Mouse (Mus musculus) hindbrain, postnatal 0 days (tissue): ENCODE data around the gene Kcnj12. TPM values are rescaled to one million over a fixed set of nuclear protein-coding genes. Genes with fewer than 3 reads are reported as not detected.

Experiments
- ATAC-seq: fragments of 200-750 bp; cut with Nextera tagmentation; 2 replicates; pipeline ENCODE4 v1.8.0; 2017; ENCODE audit warnings: mild to moderate bottlenecking, moderate TSS enrichment, moderate library complexity
- DNase-seq: peaks from one replicate; pipeline ENCODE4 v3.0.0-alpha.2; 2015; ENCODE audit warnings: low spot score
- H3K27ac ChIP-seq: fragments of 300-500 bp; sonication (generic); 2 replicates; pipeline ENCODE4 v1.5.1; 2014; ENCODE audit warnings: mild to moderate bottlenecking
- H3K27me3 ChIP-seq: fragments of 300-500 bp; sonication (generic); 2 replicates; pipeline ENCODE4 v1.6.1; 2014; ENCODE audit warnings: low read length, mixed read lengths; ENCODE audit not compliant: insufficient read depth
- H3K36me3 ChIP-seq: fragments of 300-500 bp; sonication (generic); 2 replicates; pipeline ENCODE4 v1.6.1; 2014; ENCODE audit warnings: low read length, mixed read lengths; ENCODE audit not compliant: insufficient read depth
- H3K4me1 ChIP-seq: fragments of 300-500 bp; sonication (generic); 2 replicates; pipeline ENCODE4 v1.6.1; 2014; ENCODE audit warnings: antibody characterized with exemption, low read length, mixed read lengths; ENCODE audit not compliant: insufficient read depth
- H3K4me2 ChIP-seq: fragments of 300-500 bp; sonication (generic); 2 replicates; pipeline ENCODE4 v1.6.1; 2014; ENCODE audit warnings: low read depth, mild to moderate bottlenecking, low read length, moderate library complexity, mixed read lengths
- H3K4me3 ChIP-seq: fragments of 300-500 bp; sonication (generic); 2 replicates; pipeline ENCODE4 v1.5.1; 2014; ENCODE audit warnings: low read length
- H3K9ac ChIP-seq: fragments of 300-500 bp; sonication (generic); replicated peaks from 2 replicates; pipeline ENCODE4 v1.6.1; 2014; ENCODE audit warnings: mild to moderate bottlenecking, low read length, moderate library complexity, mixed read lengths
- H3K9me3 ChIP-seq: fragments of 300-500 bp; sonication (generic); 2 replicates; pipeline ENCODE4 v1.6.1; 2016; ENCODE audit warnings: low read length, mixed read lengths
- CTCF ChIP-seq: IDR thresholded peaks from 2 replicates; pipeline ENCODE4 v1.5.1; 2016; ENCODE audit warnings: antibody characterized with exemption, control low read depth, low read depth
- WGBS: fragments of 180-500 bp; shearing (Covaris S2); extraction: QIAGEN DNeasy Blood & Tissue Kit; methylation state at CpG from one replicate; pipeline ENCODE4 v1.1.7; 2014; 5-methylcytosine and 5-hydroxymethylcytosine counted together
- polyA plus RNA-seq: library from polyadenylated mRNA; unstranded; fragments of >200 nt; fragmentation: Nextera tagmentation; extraction: Ambion mirVana; gene quantifications from 2 replicates; pipeline ENCODE4 v1.2.1, GENCODE M21; 2015
- total RNA-seq: library from RNA; depleted of rRNA; stranded (reverse); fragments of >200 nt; gene quantifications from 2 replicates; pipeline ENCODE4 v1.2.3, GENCODE M21; 2014

Kcnj12 gene
- total and polyA plus RNA-seq, 2 experiments from 2014 or later = 3.3 to 16.0 TPM

DNA sequence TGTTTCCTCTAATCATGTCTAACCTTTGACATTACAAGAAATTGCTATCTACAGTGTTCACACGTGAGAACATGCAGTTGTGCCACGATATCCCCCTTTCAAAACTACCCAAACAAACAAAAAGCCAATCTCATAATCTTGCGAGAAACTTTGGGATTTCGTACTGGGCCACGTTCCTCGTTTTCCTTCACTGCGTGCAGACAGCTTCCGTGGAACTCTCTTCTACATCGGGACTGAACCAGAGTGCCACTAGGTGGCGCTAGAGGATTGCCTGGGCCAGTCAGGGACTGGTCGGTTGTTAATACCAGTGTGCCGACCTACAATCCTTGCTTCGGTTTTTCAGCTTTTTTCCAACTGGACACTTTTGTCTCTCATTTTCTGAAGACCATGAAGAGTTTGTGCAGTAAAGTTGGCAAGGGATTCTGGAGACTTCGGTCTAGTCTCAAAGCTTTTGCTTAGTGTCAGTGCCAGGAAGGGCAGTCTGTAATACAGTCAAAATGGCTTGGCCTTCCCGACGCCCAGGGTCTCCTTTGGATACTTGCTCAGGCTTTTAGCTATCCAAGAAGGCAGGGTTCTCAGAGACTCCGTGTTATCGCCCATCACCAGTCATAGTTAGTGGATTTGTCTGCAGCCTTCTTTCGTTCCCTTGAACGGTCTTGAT is 82.0 kb downstream of the Kcnj12 start:
- H3K4me3 ChIP-seq = no peak overlapping the region
- DNase-seq = peak; percentile 96
- TF ChIP-seq CTCF = peak; percentile 99
- peak; percentile 96 for ATAC-seq
- H3K9ac ChIP-seq = no peak overlapping the region
- no peaks in the 10 kb centered on the region for H3K4me1 ChIP-seq
- 0 out of 2 replicates have a peak overlapping the region, but pooled peaks have one; percentile 6 for H3K4me2 ChIP-seq
- no peaks in the 10 kb centered on the region for H3K9me3 ChIP-seq
- no peak overlapping the region for H3K27ac ChIP-seq
- H3K27me3 ChIP-seq = no peaks in the 10 kb centered on the region
- H3K36me3 ChIP-seq = no peaks in the 10 kb centered on the region
- 12% methylated on average over 20 of the region's 20 CpGs for WGBS

DNA sequence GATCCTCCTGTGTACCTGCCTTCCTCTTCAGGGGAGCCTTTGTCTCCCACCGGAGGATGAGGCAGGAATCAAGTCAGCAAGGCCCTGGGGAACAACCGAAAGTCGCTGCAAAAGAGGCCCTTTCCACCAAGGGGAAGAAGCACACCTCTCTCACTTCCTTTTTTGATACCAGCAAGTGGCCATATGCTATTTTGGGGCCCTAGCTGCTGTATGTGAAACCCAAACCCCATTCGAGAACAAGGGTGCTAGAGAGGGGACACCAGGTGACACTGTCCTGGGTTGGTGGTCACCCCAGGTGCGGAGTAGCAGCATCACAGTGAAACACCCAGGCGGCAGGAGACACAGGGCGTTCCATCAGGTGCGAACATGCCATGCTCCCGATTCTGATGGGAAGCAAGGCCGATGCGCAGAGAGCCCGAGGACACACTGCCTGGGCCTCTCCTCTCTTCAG is 86.6 kb downstream of the Kcnj12 start:
- H3K4me2 ChIP-seq = no peak overlapping the region
- no peaks in the 10 kb centered on the region for H3K4me1 ChIP-seq
- no peak overlapping the region for H3K4me3 ChIP-seq
- no peak overlapping the region for H3K27ac ChIP-seq
- TF ChIP-seq CTCF = no peak
- H3K9ac ChIP-seq = no peak overlapping the region
- no peaks in the 10 kb centered on the region for H3K9me3 ChIP-seq
- ATAC-seq = no peak
- no peaks in the 10 kb centered on the region for H3K27me3 ChIP-seq
- DNase-seq = no peak
- no peaks in the 10 kb centered on the region for H3K36me3 ChIP-seq
- WGBS = 84% methylated on average over 12 of the region's 12 CpGs

DNA sequence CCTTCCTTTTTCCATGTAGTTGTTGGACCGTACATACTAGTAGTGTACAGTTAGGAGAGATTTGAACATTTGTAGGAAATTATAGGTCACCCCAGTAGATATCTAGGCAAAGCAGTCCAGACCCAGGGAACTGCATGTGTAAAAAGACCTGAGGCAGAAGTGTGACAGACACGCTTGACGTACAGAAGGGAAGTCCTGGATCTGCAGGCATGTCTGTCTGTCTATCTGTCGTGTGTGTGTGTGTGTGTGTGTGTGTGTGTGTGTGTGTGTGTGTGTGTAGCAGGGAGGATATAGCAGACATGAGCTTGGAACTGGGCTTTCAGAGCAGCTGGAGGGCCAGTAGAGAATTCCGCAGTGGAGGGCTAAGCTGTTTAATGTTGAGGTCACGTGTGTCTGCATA is 87.3 kb downstream of the Kcnj12 start:
- Histone ChIP-seq H3K4me1 (no peaks in the 10 kb centered on the region), H3K9me3 (no peaks in the 10 kb centered on the region), H3K9ac (no peak overlapping the region), H3K27me3 (no peaks in the 10 kb centered on the region), H3K4me2 (no peak overlapping the region), H3K27ac (no peak overlapping the region), H3K36me3 (no peaks in the 10 kb centered on the region), H3K4me3 (no peak overlapping the region)
- whole genome bisulfite sequencing = 85% methylated on average over 6 of the region's 6 CpGs
- DNase-seq (no peak), ATAC-seq (no peak)
- TF ChIP-seq CTCF = no peak

DNA sequence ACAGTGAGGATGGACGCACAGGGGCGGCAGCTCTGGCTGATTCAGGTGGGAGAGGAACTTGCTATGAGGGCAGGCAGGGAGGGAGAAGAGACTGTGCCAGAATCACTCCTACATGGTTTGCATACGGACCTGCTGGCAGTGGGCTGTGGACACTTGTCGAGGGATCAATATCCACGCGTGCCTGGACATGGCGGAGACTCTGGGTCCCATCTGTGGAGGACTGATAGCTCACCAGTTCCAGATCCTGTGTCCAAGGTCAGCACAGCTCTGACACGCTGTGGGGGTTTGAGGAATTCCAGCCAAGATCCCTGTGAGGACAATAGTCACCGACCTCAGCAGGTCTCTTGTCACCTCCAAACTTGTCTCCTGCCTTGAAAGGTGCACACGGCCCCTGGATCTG is 87.7 kb downstream of the Kcnj12 start:
- WGBS = 67% methylated on average over 10 of the region's 10 CpGs
- no peak overlapping the region for H3K27ac ChIP-seq
- H3K9me3 ChIP-seq = no peaks in the 10 kb centered on the region
- no peaks in the 10 kb centered on the region for H3K4me1 ChIP-seq
- H3K27me3 ChIP-seq = no peaks in the 10 kb centered on the region
- no peak overlapping the region for H3K4me3 ChIP-seq
- ATAC-seq (no peak), DNase-seq (no peak)
- TF ChIP-seq CTCF = no peak
- no peaks in the 10 kb centered on the region for H3K36me3 ChIP-seq
- H3K9ac ChIP-seq = no peak overlapping the region
- no peak overlapping the region for H3K4me2 ChIP-seq

DNA sequence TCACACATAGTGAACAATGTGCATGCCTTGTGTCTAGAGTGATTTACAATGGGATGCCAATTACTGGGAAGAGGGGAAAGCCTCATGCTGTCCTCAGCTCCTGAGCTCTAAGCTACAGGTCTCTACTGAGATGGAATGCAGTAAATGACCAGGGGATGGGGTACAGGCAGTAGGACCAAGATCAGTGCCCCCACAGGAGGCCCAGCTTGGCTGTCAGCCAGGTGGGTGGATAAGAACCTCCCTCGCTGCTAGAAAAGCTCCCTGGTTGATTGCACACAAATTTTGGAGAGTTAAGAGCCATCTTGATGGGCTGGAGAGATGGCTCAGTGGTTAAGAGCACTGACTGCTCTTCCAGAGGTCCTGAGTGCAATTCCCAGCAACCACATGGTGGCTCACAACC is 88.6 kb downstream of the Kcnj12 start:
- no peak overlapping the region for H3K4me3 ChIP-seq
- TF ChIP-seq CTCF = no peak
- H3K27me3 ChIP-seq = no peaks in the 10 kb centered on the region
- no peak for ATAC-seq
- H3K36me3 ChIP-seq = no peaks in the 10 kb centered on the region
- no peaks in the 10 kb centered on the region for H3K4me1 ChIP-seq
- no peaks in the 10 kb centered on the region for H3K9me3 ChIP-seq
- H3K4me2 ChIP-seq = no peak overlapping the region
- H3K27ac ChIP-seq = no peak overlapping the region
- no peak overlapping the region for H3K9ac ChIP-seq
- 15% methylated on average over 1 of the region's 1 CpGs for WGBS
- DNase-seq = no peak

DNA sequence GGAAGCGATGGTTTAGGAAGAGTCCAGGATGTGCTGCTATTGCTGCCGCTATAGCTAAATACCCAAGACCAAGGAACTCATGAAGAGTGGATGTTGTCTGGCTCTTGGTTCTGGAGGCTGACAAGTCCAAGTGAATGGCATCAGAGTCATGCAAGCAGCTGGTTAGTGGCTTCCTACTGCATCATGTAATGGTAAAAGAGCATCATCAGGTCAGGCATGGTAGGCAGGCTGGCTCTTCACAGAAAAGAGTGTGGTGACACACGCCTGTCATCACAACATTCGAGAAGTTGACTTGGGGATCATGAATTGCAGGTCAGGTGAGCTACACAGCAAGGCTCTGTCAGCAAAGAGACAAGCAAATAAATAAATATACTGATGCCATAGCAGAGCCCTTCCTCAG is 89.1 kb downstream of the Kcnj12 start:
- ATAC-seq (no peak), DNase-seq (no peak)
- Histone ChIP-seq H3K9me3 (no peaks in the 10 kb centered on the region), H3K27me3 (no peaks in the 10 kb centered on the region), H3K4me1 (no peaks in the 10 kb centered on the region), H3K4me2 (no peak overlapping the region), H3K9ac (no peak overlapping the region), H3K27ac (no peak overlapping the region), H3K36me3 (no peaks in the 10 kb centered on the region), H3K4me3 (no peak overlapping the region)
- no peak for TF ChIP-seq CTCF
- WGBS = 97% methylated on average over 4 of the region's 4 CpGs

DNA sequence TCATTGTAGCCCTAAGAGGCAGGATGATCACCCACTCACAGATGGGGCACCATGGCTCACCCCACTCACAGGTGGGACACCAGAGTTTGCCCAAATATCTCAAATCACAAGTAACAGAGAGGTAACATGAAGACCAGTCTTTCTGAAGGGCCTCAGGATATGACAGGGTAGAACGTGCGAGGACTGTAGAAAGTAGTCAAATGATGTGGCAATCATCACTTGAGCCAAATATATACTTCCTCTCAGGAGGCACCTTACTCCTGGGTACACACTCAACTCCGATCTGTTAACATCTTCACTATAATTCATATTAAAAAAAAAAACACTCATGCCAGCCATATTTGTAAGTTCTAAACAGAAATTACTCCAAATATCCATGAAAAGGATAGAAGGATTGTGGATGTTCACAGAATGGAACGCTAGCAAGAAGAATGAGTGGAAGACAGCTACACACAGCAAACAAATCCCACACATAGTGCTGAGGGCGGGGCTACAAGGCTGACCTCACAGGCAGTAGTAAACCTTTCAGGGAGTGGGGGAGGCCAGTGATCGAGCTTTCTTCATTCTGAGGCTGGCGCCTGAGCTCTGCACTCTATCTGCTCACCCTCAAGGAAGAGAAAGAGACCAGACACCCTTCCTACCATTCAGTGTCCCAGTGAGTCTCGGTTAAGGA is 90.1 kb downstream of the Kcnj12 start:
- Histone ChIP-seq H3K36me3 (no peaks in the 10 kb centered on the region), H3K4me2 (no peak overlapping the region), H3K4me1 (no peaks in the 10 kb centered on the region), H3K4me3 (no peak overlapping the region), H3K9me3 (no peaks in the 10 kb centered on the region), H3K27me3 (no peaks in the 10 kb centered on the region), H3K27ac (no peak overlapping the region), H3K9ac (no peak overlapping the region)
- no peak for TF ChIP-seq CTCF
- ATAC-seq = no peak
- no peak for DNase-seq
- WGBS = 88% methylated on average over 8 of the region's 8 CpGs
